Mouse (Mus musculus): Measurements from ENCODE around the gene Taf1c.

DNA sequence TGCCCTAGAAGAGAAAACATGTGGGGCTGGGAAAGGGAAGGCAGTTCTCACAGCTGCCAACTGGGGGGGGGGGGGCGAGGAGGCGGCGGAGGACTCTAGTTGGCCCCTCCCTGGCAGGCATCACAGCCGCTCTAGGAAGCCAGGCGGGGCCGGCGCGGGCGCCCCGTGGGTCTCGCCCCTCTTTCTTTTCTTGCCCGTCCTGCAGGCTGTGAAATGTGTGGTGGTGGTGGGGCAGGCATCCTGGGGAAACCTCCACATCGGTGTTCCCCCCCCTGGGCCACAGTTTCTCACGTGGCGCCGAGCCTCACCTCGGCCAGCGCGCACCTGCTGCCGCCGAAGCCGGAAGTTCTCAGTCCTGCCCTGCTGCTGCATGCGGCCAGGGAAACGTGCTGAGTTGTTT lies 19.1 kb downstream of the Taf1c start:
- no peak for TF ChIP-seq POLR2A (IDR thresholded peaks at IDR 0.05; ENCODE audit: low read depth, low read length)
- no peak for TF ChIP-seq CTCF (conservative IDR thresholded peaks at IDR 0.05; ENCODE audit: insufficient read depth, insufficient read length, low read depth, low read length)

Measured in kidney, adult 2 months (tissue).